Mouse (Mus musculus) spleen, adult 2 months (tissue): ENCODE results near the gene Ptpre.

Experiments used
- CTCF ChIP-seq: fragments of 200-500 bp; IDR thresholded peaks from 2 replicates; pipeline ENCODE4 v1.5.1; 2011; ENCODE audit warnings: mild to moderate bottlenecking, inconsistent platforms; ENCODE audit not compliant: insufficient read depth, insufficient read length, insufficient replicate concordance; ENCODE audit errors: extremely low read depth
- POLR2A ChIP-seq: fragments of 200-500 bp; IDR thresholded peaks from 2 replicates; pipeline ENCODE4 v1.6.1; 2011; ENCODE audit warnings: low read depth, low read length, inconsistent platforms

DNA sequence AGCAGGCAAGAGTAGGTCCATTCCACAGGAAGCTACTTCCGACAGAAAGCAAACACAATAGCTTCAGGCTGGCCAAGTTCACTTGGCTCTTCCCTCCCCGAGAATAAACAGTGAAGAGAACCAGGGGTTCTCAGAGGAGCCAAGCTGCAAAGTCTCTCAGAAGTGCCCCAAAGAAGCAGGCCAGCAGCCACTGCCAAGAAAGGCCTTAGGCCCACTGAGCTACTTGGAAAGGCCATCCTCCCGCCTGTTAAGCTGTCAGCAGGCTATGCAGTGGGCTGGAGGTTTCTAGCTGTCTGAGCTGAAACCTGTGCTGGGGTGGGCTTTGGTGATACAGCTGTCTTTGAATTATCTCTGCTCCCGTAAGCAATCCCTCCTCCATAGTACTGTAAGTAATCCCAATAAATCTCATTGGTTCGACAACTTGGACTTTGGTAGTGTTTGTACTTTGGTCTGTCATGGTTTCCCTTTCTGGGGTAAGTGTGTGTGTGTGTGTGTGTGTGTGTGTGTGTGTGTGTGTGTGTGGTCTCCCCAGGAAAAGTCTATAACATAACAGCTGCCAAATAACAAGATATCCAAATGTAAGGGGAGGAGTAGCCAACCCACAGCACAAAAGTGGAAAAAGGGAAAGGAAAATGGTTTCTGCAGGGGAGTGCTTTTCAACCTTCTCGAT, 186.5 kb downstream of the Ptpre start:
- no peak for TF ChIP-seq POLR2A
- no peak for TF ChIP-seq CTCF
